Comparison of ENCODE assay signal across 8 mouse cellular contexts in genomic region chr1:75559212-75559925, GRCm38 (mm10). TPM values are rescaled to one million over a fixed set of nuclear protein-coding genes. Genes with fewer than 3 reads are reported as not detected.
A peak's percentile ranks its signal among the peaks of the same experiment; 100 is the strongest.
DNase-seq lines count a peak whose midpoint lies in the region; ATAC-seq and TF ChIP-seq lines count a peak whose summit lies in the region.

No protein-coding gene starts in this region.

- peaks cover 36% of the 10 kb centered on the region for H3K4me1 ChIP-seq in heart, embryonic 13.5 days
- H3K4me1 ChIP-seq in kidney, postnatal 0 days (replicated peaks; ENCODE audit: insufficient read depth, low read length), result 0 out of 2 replicates have a peak, but pooled peaks cover 6% of the 10 kb centered on the region
- no peaks in the 10 kb centered on the region for H3K4me1 ChIP-seq in liver, adult 2 months (ENCODE audit: control insufficient read depth, insufficient read depth, low read length)

- H3K79me2 ChIP-seq in liver, adult 2 months (ENCODE audit: control insufficient read depth, insufficient read depth, low read length), result no peaks in the 10 kb centered on the region
- H3K79me2 ChIP-seq in myocyte (ENCODE audit: control insufficient read depth, insufficient read depth), result no peaks in the 10 kb centered on the region

- H3ac ChIP-seq in myocyte (ENCODE audit: control insufficient read depth, insufficient read length), result no peak overlapping the region

- peak overlapping the region; percentile 30 for H3K4me3 ChIP-seq in heart, embryonic 13.5 days
- H3K4me3 ChIP-seq in kidney, postnatal 0 days (replicated peaks; ENCODE audit: low read depth, low read length), result no peak overlapping the region
- H3K4me3 ChIP-seq in liver, adult 2 months (ENCODE audit: insufficient read depth, low read depth, low read length), result no peak overlapping the region
- no peak overlapping the region for H3K4me3 ChIP-seq in myocyte

- no peak for TF ChIP-seq POLR2A in brain, embryonic 14.5 days (IDR thresholded peaks at IDR 0.05; ENCODE audit: borderline replicate concordance, extremely low read depth, insufficient read depth, insufficient read length, poor library complexity, severe bottlenecking)
- no peak for TF ChIP-seq POLR2A in liver, adult 2 months (IDR thresholded peaks at IDR 0.05; ENCODE audit: extremely low read depth, insufficient read depth, low read length)
- peak; percentile 49 for TF ChIP-seq POLR2A in myocyte (IDR thresholded peaks at IDR 0.05; ENCODE audit: insufficient read length, low read depth)

- peak overlapping the region; percentile 94 for H3K27ac ChIP-seq in heart, embryonic 13.5 days (replicated peaks)
- H3K27ac ChIP-seq in kidney, postnatal 0 days, result peak overlapping the region; percentile 73
- no peak overlapping the region for H3K27ac ChIP-seq in liver, adult 2 months (replicated peaks; ENCODE audit: insufficient read depth, low read depth, low read length)

- ATAC-seq in heart, embryonic 13.5 days (ENCODE audit: extremely low read depth, insufficient number of reproducible peaks, low FRiP score, low TSS enrichment), result peak; percentile 77; the same call in 1 of the 2 replicates
- peak; percentile 94 for ATAC-seq in kidney, postnatal 0 days (replicated peaks; ENCODE audit: low FRiP score, low read depth)

- 0 out of 2 replicates have a peak, but pooled peaks cover 8% of the 10 kb centered on the region for H3K9me3 ChIP-seq in heart, embryonic 13.5 days
- no peaks in the 10 kb centered on the region for H3K9me3 ChIP-seq in kidney, postnatal 0 days (replicated peaks; ENCODE audit: low read length)

- peak; percentile 76 for DNase-seq in CD4-positive helper T cell, adult 2 months (ENCODE audit: low read depth, low spot score)
- DNase-seq in brain, embryonic 14.5 days (ENCODE audit: low read depth), result peak; percentile 98
- DNase-seq in fibroblast of lung, adult 2 months (ENCODE audit: low read depth), result peak; percentile 98
- DNase-seq in kidney, postnatal 0 days (ENCODE audit: low spot score), result peak; percentile 98
- DNase-seq in liver, adult 2 months (ENCODE audit: extremely low read depth, low read depth, low spot score), result peak; percentile 79
- DNase-seq in spleen, postnatal 4 days (ENCODE audit: low spot score in 2 of 2), result peak; percentile 74 to 88

- peak; percentile 100 for TF ChIP-seq CTCF in brain, embryonic 14.5 days (IDR thresholded peaks at IDR 0.05; ENCODE audit: borderline replicate concordance, extremely low read depth, insufficient read depth, insufficient read length)
- TF ChIP-seq CTCF in kidney, postnatal 0 days (IDR thresholded peaks at IDR 0.05; ENCODE audit: low read depth), result peak; percentile 100
- TF ChIP-seq CTCF in liver, adult 2 months (IDR thresholded peaks at IDR 0.05; ENCODE audit: low read depth, low read length), result peak; percentile 100

- peaks cover 15% of the 10 kb centered on the region; the same call in 1 of the 2 replicates for H3K27me3 ChIP-seq in heart, embryonic 13.5 days (replicated peaks)
- H3K27me3 ChIP-seq in kidney, postnatal 0 days (ENCODE audit: insufficient read depth, low read length), result no peaks in the 10 kb centered on the region
- peaks cover 7% of the 10 kb centered on the region; the same call in 1 of the 2 replicates for H3K27me3 ChIP-seq in liver, adult 2 months (ENCODE audit: control insufficient read depth, insufficient read depth, low read length)
- H3K27me3 ChIP-seq in myocyte (ENCODE audit: control insufficient read depth, insufficient read depth, insufficient read length), result no peaks in the 10 kb centered on the region

- 5% methylated on average over 17 of the region's 17 CpGs for WGBS in heart, embryonic 13.5 days
- 2% methylated on average over 17 of the region's 17 CpGs for WGBS in kidney, postnatal 0 days
- WGBS in liver, adult 2 months, result 12% methylated on average over 17 of the region's 17 CpGs

- H3K36me3 ChIP-seq in heart, embryonic 13.5 days, result peaks cover 42% of the 10 kb centered on the region
- H3K36me3 ChIP-seq in kidney, postnatal 0 days (ENCODE audit: insufficient read depth, low read length), result peaks cover 6% of the 10 kb centered on the region; the same call in 1 of the 2 replicates
- no peaks in the 10 kb centered on the region for H3K36me3 ChIP-seq in liver, adult 2 months (ENCODE audit: control insufficient read depth, insufficient read depth, low read length)
- H3K36me3 ChIP-seq in myocyte (ENCODE audit: control insufficient read depth, insufficient read depth), result no peaks in the 10 kb centered on the region

- peak overlapping the region; percentile 73 for H3K9ac ChIP-seq in heart, embryonic 13.5 days
- no peak overlapping the region for H3K9ac ChIP-seq in kidney, postnatal 0 days (ENCODE audit: low read depth, low read length)
- H3K9ac ChIP-seq in liver, adult 2 months (ENCODE audit: low read depth, low read length), result no peak overlapping the region

- peak overlapping the region; percentile 63 for H3K4me2 ChIP-seq in heart, embryonic 13.5 days
- peak overlapping the region; percentile 45; the same call in 1 of the 2 replicates for H3K4me2 ChIP-seq in kidney, postnatal 0 days (ENCODE audit: low read length)
- peak overlapping the region; percentile 65 for H3K4me2 ChIP-seq in myocyte (ENCODE audit: low read depth)

TF ChIP-seq in myocyte, 11 proteins besides CTCF, POLR2A, EP300 and RAD21:
- TF ChIP-seq TCF3 (IDR thresholded peaks at IDR 0.05; ENCODE audit: insufficient read length, low read depth), result no peak
- TF ChIP-seq MYOD1 (IDR thresholded peaks at IDR 0.05; ENCODE audit: control insufficient read depth in 1 of 3, insufficient read length in 2 of 3, low read depth in 2 of 3), result peak; percentile 5 to 77 (median 66)
- peak; percentile 24 for TF ChIP-seq SRF (IDR thresholded peaks at IDR 0.05; ENCODE audit: control insufficient read depth, insufficient read length, low read depth)
- TF ChIP-seq CEBPB (IDR thresholded peaks at IDR 0.05; ENCODE audit: insufficient read depth, poor library complexity, severe bottlenecking), result peak; percentile 70; the same call in 1 of the 2 replicates
- peak; percentile 24 for TF ChIP-seq USF1 (IDR thresholded peaks at IDR 0.05; ENCODE audit: low read depth)
- TF ChIP-seq E2F4 (IDR thresholded peaks at IDR 0.05; ENCODE audit: insufficient read depth), result no peak
- TF ChIP-seq TCF12 (IDR thresholded peaks at IDR 0.05; ENCODE audit: insufficient read depth, poor library complexity, severe bottlenecking), result no peak
- TF ChIP-seq MAX (IDR thresholded peaks at IDR 0.05; ENCODE audit: low read depth), result no peak
- no peak for TF ChIP-seq REST (IDR thresholded peaks at IDR 0.05; ENCODE audit: insufficient read depth, insufficient read length)
- peak in 2 of 3 experiments; percentile 46 to 86 for TF ChIP-seq MYOG (IDR thresholded peaks at IDR 0.05; ENCODE audit: control insufficient read depth in 1 of 3, insufficient read depth in 1 of 3, insufficient read length in 2 of 3, low read depth in 2 of 3)
- peak; percentile 89 for TF ChIP-seq POLR2AphosphoS2 (IDR thresholded peaks at IDR 0.05; ENCODE audit: insufficient read length, low read depth)

RNA-seq across cellular contexts. Expression of gene Slc4a3, which starts 13.3 kb away (rescaled TPM):
- 59.4 and 61.2 TPM in 2 replicates for polyA plus RNA-seq in brain, embryonic 14.5 days (2012; rRNA removed)
- 25.3 and 25.4 TPM in 2 replicates for polyA plus RNA-seq in heart, embryonic 13.5 days (2015; fragmentation: Nextera tagmentation; extraction: Ambion mirVana)
- polyA plus RNA-seq in kidney, postnatal 0 days (2015; fragmentation: Nextera tagmentation; extraction: Ambion mirVana), result 15.1 and 15.3 TPM in 2 replicates
- 0.34 and 0.37 TPM in 2 replicates for total RNA-seq in liver, adult 2 months (2014; rRNA removed)
- 0.63 and 0.76 TPM in 2 replicates for polyA plus RNA-seq in liver, adult 2 months (2012; rRNA removed)
- 48.6 TPM for polyA plus RNA-seq in myocyte (2012; fragmentation: generic; extraction: Trizol)

RNA-seq across cellular contexts. Expression of gene Stk11ip, which starts 38.0 kb away (rescaled TPM):
- polyA plus RNA-seq in brain, embryonic 14.5 days (2012; rRNA removed), result 36.5 and 40.6 TPM in 2 replicates
- 11.3 and 12.6 TPM in 2 replicates for polyA plus RNA-seq in heart, embryonic 13.5 days (2015; fragmentation: Nextera tagmentation; extraction: Ambion mirVana)
- polyA plus RNA-seq in kidney, postnatal 0 days (2015; fragmentation: Nextera tagmentation; extraction: Ambion mirVana), result 14.9 and 15.0 TPM in 2 replicates
- total RNA-seq in liver, adult 2 months (2014; rRNA removed), result 3.2 and 3.3 TPM in 2 replicates
- polyA plus RNA-seq in liver, adult 2 months (2012; rRNA removed), result 5.4 and 7.8 TPM in 2 replicates
- polyA plus RNA-seq in myocyte (2012; fragmentation: generic; extraction: Trizol), result 33.3 TPM

RNA-seq across cellular contexts. Expression of gene Inha, which starts 52.5 kb away (rescaled TPM):
- 63.9 and 70.0 TPM in 2 replicates for polyA plus RNA-seq in brain, embryonic 14.5 days (2012; rRNA removed)
- 5.5 and 6.0 TPM in 2 replicates for polyA plus RNA-seq in heart, embryonic 13.5 days (2015; fragmentation: Nextera tagmentation; extraction: Ambion mirVana)
- 2.8 and 3.5 TPM in 2 replicates for polyA plus RNA-seq in kidney, postnatal 0 days (2015; fragmentation: Nextera tagmentation; extraction: Ambion mirVana)
- total RNA-seq in liver, adult 2 months (2014; rRNA removed), result not detected in 2 replicates
- polyA plus RNA-seq in liver, adult 2 months (2012; rRNA removed), result 0.44 and 0.53 TPM in 2 replicates
- 4.7 TPM for polyA plus RNA-seq in myocyte (2012; fragmentation: generic; extraction: Trizol)

RNA-seq across cellular contexts. Expression of gene Obsl1, which starts 53.1 kb away (rescaled TPM):
- 54.3 and 57.6 TPM in 2 replicates for polyA plus RNA-seq in brain, embryonic 14.5 days (2012; rRNA removed)
- polyA plus RNA-seq in heart, embryonic 13.5 days (2015; fragmentation: Nextera tagmentation; extraction: Ambion mirVana), result 91.0 and 93.0 TPM in 2 replicates
- 35.0 and 42.6 TPM in 2 replicates for polyA plus RNA-seq in kidney, postnatal 0 days (2015; fragmentation: Nextera tagmentation; extraction: Ambion mirVana)
- total RNA-seq in liver, adult 2 months (2014; rRNA removed), result 0.65 and 1.5 TPM in 2 replicates
- polyA plus RNA-seq in liver, adult 2 months (2012; rRNA removed), result 0.51 and 1.3 TPM in 2 replicates
- polyA plus RNA-seq in myocyte (2012; fragmentation: generic; extraction: Trizol), result 148 TPM
